Mouse (Mus musculus): ENCODE data around the gene Rpl37. TPM values are rescaled to one million over a fixed set of nuclear protein-coding genes. Genes with fewer than 3 reads are reported as not detected.

The Rpl37 gene
- polyA plus RNA-seq, 1 experiment from 2014 or later, result 471 TPM

- Histone ChIP-seq H3K9ac (ENCODE audit: low read length) (no peak overlapping the region), H3K9me3 (ENCODE audit: control insufficient read depth, low read length) (no peaks in the 10 kb centered on the region), H3K4me2 (ENCODE audit: low read depth, low read length, severe bottlenecking) (no peak overlapping the region), H3K4me3 (ENCODE audit: low read depth, low read length) (no peak overlapping the region), H3K36me3 (ENCODE audit: control insufficient read depth, insufficient read depth, low read length) (no peaks in the 10 kb centered on the region), H3K27me3 (ENCODE audit: control insufficient read depth, insufficient read depth, low read length) (no peaks in the 10 kb centered on the region), H3K4me1 (replicated peaks; ENCODE audit: control insufficient read depth, insufficient read depth, low read length) (no peaks in the 10 kb centered on the region), H3K27ac (ENCODE audit: low read depth, low read length) (no peak overlapping the region)
- ATAC-seq (replicated peaks; ENCODE audit: low FRiP score) (no peak), DNase-seq (ENCODE audit: low spot score) (no peak)
- WGBS, result 72% methylated on average over 5 of the region's 5 CpGs
Observed at GRCm38 (mm10) chr15:5155093-5155492, 38.6 kb downstream of the Rpl37 start.

GRCm38 (mm10) chr15:5156355-5156754 is 39.9 kb downstream of the Rpl37 start:
- Histone ChIP-seq H3K9me3 (ENCODE audit: control insufficient read depth, low read length) (no peaks in the 10 kb centered on the region), H3K4me3 (ENCODE audit: low read depth, low read length) (no peak overlapping the region), H3K27ac (ENCODE audit: low read depth, low read length) (no peak overlapping the region), H3K4me2 (ENCODE audit: low read depth, low read length, severe bottlenecking) (no peak overlapping the region), H3K36me3 (ENCODE audit: control insufficient read depth, insufficient read depth, low read length) (no peaks in the 10 kb centered on the region), H3K9ac (ENCODE audit: low read length) (no peak overlapping the region), H3K27me3 (ENCODE audit: control insufficient read depth, insufficient read depth, low read length) (no peaks in the 10 kb centered on the region), H3K4me1 (replicated peaks; ENCODE audit: control insufficient read depth, insufficient read depth, low read length) (no peaks in the 10 kb centered on the region)
- ATAC-seq (replicated peaks; ENCODE audit: low FRiP score), result no peak
- no peak for DNase-seq (ENCODE audit: low spot score)
- 91% methylated on average over 4 of the region's 4 CpGs for WGBS

- ATAC-seq (replicated peaks; ENCODE audit: low FRiP score), result no peak
- no peaks in the 10 kb centered on the region for H3K27me3 ChIP-seq (ENCODE audit: control insufficient read depth, insufficient read depth, low read length)
- WGBS, result 73% methylated on average over 1 of the region's 1 CpGs
Observed at GRCm38 (mm10) chr15:5157386-5157785, 40.9 kb downstream of the Rpl37 start.

GRCm38 (mm10) chr15:5158827-5159226 is 42.4 kb downstream of the Rpl37 start:
- Histone ChIP-seq H3K9me3 (ENCODE audit: control insufficient read depth, low read length) (no peaks in the 10 kb centered on the region), H3K27me3 (ENCODE audit: control insufficient read depth, insufficient read depth, low read length) (no peaks in the 10 kb centered on the region), H3K27ac (ENCODE audit: low read depth, low read length) (no peak overlapping the region), H3K4me1 (replicated peaks; ENCODE audit: control insufficient read depth, insufficient read depth, low read length) (no peaks in the 10 kb centered on the region), H3K9ac (ENCODE audit: low read length) (no peak overlapping the region), H3K36me3 (ENCODE audit: control insufficient read depth, insufficient read depth, low read length) (no peaks in the 10 kb centered on the region), H3K4me3 (ENCODE audit: low read depth, low read length) (no peak overlapping the region), H3K4me2 (ENCODE audit: low read depth, low read length, severe bottlenecking) (no peak overlapping the region)
- ATAC-seq (replicated peaks; ENCODE audit: low FRiP score) (no peak), DNase-seq (ENCODE audit: low spot score) (no peak)
- WGBS, result 87% methylated on average over 6 of the region's 6 CpGs

More at GRCm38 (mm10) chr15:5157386-5157785, 40.9 kb downstream of the Rpl37 start:
- Histone ChIP-seq H3K4me3 (ENCODE audit: low read depth, low read length) (no peak overlapping the region), H3K4me2 (ENCODE audit: low read depth, low read length, severe bottlenecking) (no peak overlapping the region), H3K4me1 (replicated peaks; ENCODE audit: control insufficient read depth, insufficient read depth, low read length) (no peaks in the 10 kb centered on the region), H3K9me3 (ENCODE audit: control insufficient read depth, low read length) (no peaks in the 10 kb centered on the region), H3K9ac (ENCODE audit: low read length) (no peak overlapping the region), H3K27ac (ENCODE audit: low read depth, low read length) (no peak overlapping the region), H3K36me3 (ENCODE audit: control insufficient read depth, insufficient read depth, low read length) (no peaks in the 10 kb centered on the region)
- no peak for DNase-seq (ENCODE audit: low spot score)

GRCm38 (mm10) chr15:5165121-5165773 is 48.8 kb downstream of the Rpl37 start:
- H3K9me3 ChIP-seq (ENCODE audit: control insufficient read depth, low read length), result no peaks in the 10 kb centered on the region
- no peak overlapping the region for H3K9ac ChIP-seq (ENCODE audit: low read length)
- no peaks in the 10 kb centered on the region for H3K27me3 ChIP-seq (ENCODE audit: control insufficient read depth, insufficient read depth, low read length)
- ATAC-seq (replicated peaks; ENCODE audit: low FRiP score) (no peak), DNase-seq (ENCODE audit: low spot score) (no peak)
- H3K4me1 ChIP-seq (replicated peaks; ENCODE audit: control insufficient read depth, insufficient read depth, low read length), result no peaks in the 10 kb centered on the region
- H3K27ac ChIP-seq (ENCODE audit: low read depth, low read length), result no peak overlapping the region
- WGBS, result 92% methylated on average over 12 of the region's 12 CpGs
- H3K36me3 ChIP-seq (ENCODE audit: control insufficient read depth, insufficient read depth, low read length), result no peaks in the 10 kb centered on the region
- H3K4me3 ChIP-seq (ENCODE audit: low read depth, low read length), result no peak overlapping the region
- no peak overlapping the region for H3K4me2 ChIP-seq (ENCODE audit: low read depth, low read length, severe bottlenecking)

Other genes starting within 250 kb of the Rpl37 start
- not detected in 2 replicates for gene Mroh2b, start 217.9 kb upstream of the Rpl37 start, polyA plus RNA-seq (2014; fragmentation: Nextera tagmentation; extraction: Ambion mirVana)
- not detected in 2 replicates for gene C7, start 52.9 kb upstream of the Rpl37 start, polyA plus RNA-seq (2014; fragmentation: Nextera tagmentation; extraction: Ambion mirVana)
- 0.97 and 1.6 TPM in 2 replicates for gene Card6, start 8.1 kb upstream of the Rpl37 start, polyA plus RNA-seq (2014; fragmentation: Nextera tagmentation; extraction: Ambion mirVana)
- 15.7 and 16.3 TPM in 2 replicates for gene Prkaa1, start 27.2 kb downstream of the Rpl37 start, polyA plus RNA-seq (2014; fragmentation: Nextera tagmentation; extraction: Ambion mirVana)
- gene Ttc33, start 68.9 kb downstream of the Rpl37 start, polyA plus RNA-seq (2014; fragmentation: Nextera tagmentation; extraction: Ambion mirVana), result 34.0 and 37.9 TPM in 2 replicates
- 0.73 and 1.1 TPM in 2 replicates for gene Ptger4, start 127.5 kb downstream of the Rpl37 start, polyA plus RNA-seq (2014; fragmentation: Nextera tagmentation; extraction: Ambion mirVana)